Mouse (Mus musculus) heart, embryonic 16.5 days (tissue): ENCODE results near the gene Plekhh3. TPM values are rescaled to one million over a fixed set of nuclear protein-coding genes. Genes with fewer than 3 reads are reported as not detected.

Experiments
- ATAC-seq: fragments of 200-750 bp; cut with Nextera tagmentation; replicated peaks from 2 replicates; pipeline ENCODE4 v1.8.0; 2017; ENCODE audit warnings: moderate number of reproducible peaks; ENCODE audit not compliant: insufficient read depth, low FRiP score; ENCODE audit errors: extremely low read depth
- H3K27ac ChIP-seq: fragments of 300-500 bp; sonication (generic); 2 replicates; pipeline ENCODE4 v1.5.1; 2014; ENCODE audit warnings: mild to moderate bottlenecking, low read length, control low read depth, moderate library complexity
- H3K27me3 ChIP-seq: fragments of 300-500 bp; sonication (generic); 2 replicates; pipeline ENCODE4 v1.6.1; 2014; ENCODE audit warnings: low read length, mixed read lengths; ENCODE audit not compliant: control insufficient read depth, insufficient read depth
- H3K36me3 ChIP-seq: fragments of 300-500 bp; sonication (generic); 2 replicates; pipeline ENCODE4 v1.6.1; 2014; ENCODE audit not compliant: control insufficient read depth, insufficient read depth
- H3K4me1 ChIP-seq: fragments of 300-500 bp; sonication (generic); 2 replicates; pipeline ENCODE4 v1.6.1; 2014; ENCODE audit warnings: low read length, mixed read lengths; ENCODE audit not compliant: control insufficient read depth, insufficient read depth
- H3K4me2 ChIP-seq: fragments of 300-500 bp; sonication (generic); 2 replicates; pipeline ENCODE4 v1.6.1; 2014; ENCODE audit warnings: low read depth, mild to moderate bottlenecking, control low read depth, low read length
- H3K4me3 ChIP-seq: fragments of 300-500 bp; sonication (generic); 2 replicates; pipeline ENCODE4 v1.5.1; 2014; ENCODE audit warnings: mild to moderate bottlenecking, control low read depth, low read length
- H3K9ac ChIP-seq: fragments of 300-500 bp; sonication (generic); 2 replicates; pipeline ENCODE4 v1.6.1; 2014; ENCODE audit warnings: low read length, control low read depth
- H3K9me3 ChIP-seq: fragments of 300-500 bp; sonication (generic); replicated peaks from 2 replicates; pipeline ENCODE4 v1.6.1; 2016; ENCODE audit warnings: low read length; ENCODE audit not compliant: control insufficient read depth
- WGBS: fragments of 180-500 bp; shearing (Covaris S2); extraction: QIAGEN DNeasy Blood & Tissue Kit; methylation state at CpG from one replicate; pipeline ENCODE4 v1.1.7; 2014; 5-methylcytosine and 5-hydroxymethylcytosine counted together
- polyA plus RNA-seq: library from polyadenylated mRNA; unstranded; fragments of >200 nt; fragmentation: Nextera tagmentation; extraction: Ambion mirVana; gene quantifications from 2 replicates; pipeline ENCODE4 v1.2.1, GENCODE M21; 2015

Gene Plekhh3
- polyA plus RNA-seq, 1 experiment from 2014 or later, result 8.7 TPM

GRCm38 (mm10) chr11:101180846-101181740 lies 9.9 kb upstream of the Plekhh3 start:
- Histone ChIP-seq H3K36me3 (no peaks in the 10 kb centered on the region), H3K4me2 (no peak overlapping the region), H3K9me3 (no peaks in the 10 kb centered on the region), H3K27me3 (peaks cover 8% of the 10 kb centered on the region; the same call in 1 of the 2 replicates), H3K27ac (no peak overlapping the region), H3K4me3 (no peak overlapping the region), H3K9ac (no peak overlapping the region), H3K4me1 (peaks cover 7% of the 10 kb centered on the region)
- no peak for ATAC-seq
- WGBS, result 39% methylated on average over 10 of the region's 10 CpGs

- ATAC-seq, result no peak
- 67% methylated on average over 17 of the region's 17 CpGs for WGBS
- no peaks in the 10 kb centered on the region for H3K36me3 ChIP-seq
- no peak overlapping the region for H3K4me2 ChIP-seq
- H3K9me3 ChIP-seq, result no peaks in the 10 kb centered on the region
- H3K27ac ChIP-seq, result no peak overlapping the region
- no peak overlapping the region for H3K9ac ChIP-seq
- peaks cover 9% of the 10 kb centered on the region for H3K4me1 ChIP-seq
- H3K4me3 ChIP-seq, result no peak overlapping the region
- peaks cover 9% of the 10 kb centered on the region for H3K27me3 ChIP-seq
These were observed 9.1 kb upstream of the Plekhh3 start for GRCm38 (mm10) chr11:101180261-101180660.

- peaks cover 12% of the 10 kb centered on the region for H3K27me3 ChIP-seq
- no peaks in the 10 kb centered on the region for H3K36me3 ChIP-seq
- H3K27ac ChIP-seq, result no peak overlapping the region
- H3K9ac ChIP-seq, result no peak overlapping the region
- no peaks in the 10 kb centered on the region for H3K9me3 ChIP-seq
- 79% methylated on average over 15 of the region's 15 CpGs for WGBS
- no peak overlapping the region for H3K4me2 ChIP-seq
- H3K4me1 ChIP-seq, result peaks cover 19% of the 10 kb centered on the region
- H3K4me3 ChIP-seq, result no peak overlapping the region
- no peak for ATAC-seq
These were observed 8.2 kb upstream of the Plekhh3 start for GRCm38 (mm10) chr11:101179306-101179705.

DNA sequence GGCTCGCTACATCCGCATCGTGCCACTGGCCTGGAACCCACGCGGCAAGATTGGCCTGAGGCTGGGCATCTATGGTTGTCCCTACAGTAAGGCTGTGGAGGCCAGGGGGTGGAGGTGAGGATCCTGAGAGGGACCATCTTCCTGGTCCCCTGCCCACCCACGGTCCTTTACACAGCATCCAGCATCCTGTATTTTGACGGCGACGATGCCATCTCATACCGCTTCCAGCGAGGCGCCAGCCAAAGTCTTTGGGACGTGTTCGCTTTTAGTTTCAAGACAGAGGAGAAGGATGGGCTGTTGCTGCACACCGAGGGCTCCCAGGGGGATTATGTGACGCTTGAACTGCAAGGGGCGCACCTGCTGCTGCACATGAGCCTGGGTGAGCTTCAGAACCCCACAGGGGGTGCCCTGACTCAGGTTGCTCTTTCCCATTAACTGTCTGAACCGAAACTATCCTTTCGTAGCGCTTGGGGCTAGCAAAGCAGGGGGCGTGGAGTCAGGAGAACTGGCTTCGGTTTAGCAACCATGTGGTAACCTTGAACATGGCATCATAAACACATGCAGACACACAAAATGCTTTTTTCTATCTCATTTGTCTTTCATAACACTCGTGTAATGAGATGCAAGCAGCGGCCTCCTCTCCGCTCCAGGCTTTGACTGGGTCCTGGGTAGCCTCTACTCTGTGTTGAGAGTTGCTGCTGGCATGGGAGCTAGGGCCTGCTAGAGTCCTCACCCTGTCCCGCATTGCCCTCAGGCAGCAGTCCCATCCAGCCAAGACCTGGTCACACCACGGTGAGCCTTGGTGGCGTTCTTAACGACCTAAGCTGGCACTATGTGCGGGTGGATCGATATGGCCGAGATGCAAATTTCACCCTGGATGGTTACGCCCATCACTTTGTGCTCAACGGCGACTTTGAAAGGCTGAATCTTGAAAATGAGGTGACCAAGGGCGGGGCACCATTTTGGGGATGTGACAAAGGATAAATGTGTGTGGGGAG lies 7.2 kb upstream of the Plekhh3 start:
- no peaks in the 10 kb centered on the region for H3K36me3 ChIP-seq
- H3K27ac ChIP-seq, result no peak overlapping the region
- ATAC-seq, result no peak
- H3K9me3 ChIP-seq, result no peaks in the 10 kb centered on the region
- peaks cover 12% of the 10 kb centered on the region for H3K27me3 ChIP-seq
- 60% methylated on average over 36 of the region's 36 CpGs for WGBS
- H3K4me1 ChIP-seq, result peaks cover 27% of the 10 kb centered on the region
- H3K4me2 ChIP-seq, result no peak overlapping the region
- no peak overlapping the region for H3K4me3 ChIP-seq
- no peak overlapping the region for H3K9ac ChIP-seq

DNA sequence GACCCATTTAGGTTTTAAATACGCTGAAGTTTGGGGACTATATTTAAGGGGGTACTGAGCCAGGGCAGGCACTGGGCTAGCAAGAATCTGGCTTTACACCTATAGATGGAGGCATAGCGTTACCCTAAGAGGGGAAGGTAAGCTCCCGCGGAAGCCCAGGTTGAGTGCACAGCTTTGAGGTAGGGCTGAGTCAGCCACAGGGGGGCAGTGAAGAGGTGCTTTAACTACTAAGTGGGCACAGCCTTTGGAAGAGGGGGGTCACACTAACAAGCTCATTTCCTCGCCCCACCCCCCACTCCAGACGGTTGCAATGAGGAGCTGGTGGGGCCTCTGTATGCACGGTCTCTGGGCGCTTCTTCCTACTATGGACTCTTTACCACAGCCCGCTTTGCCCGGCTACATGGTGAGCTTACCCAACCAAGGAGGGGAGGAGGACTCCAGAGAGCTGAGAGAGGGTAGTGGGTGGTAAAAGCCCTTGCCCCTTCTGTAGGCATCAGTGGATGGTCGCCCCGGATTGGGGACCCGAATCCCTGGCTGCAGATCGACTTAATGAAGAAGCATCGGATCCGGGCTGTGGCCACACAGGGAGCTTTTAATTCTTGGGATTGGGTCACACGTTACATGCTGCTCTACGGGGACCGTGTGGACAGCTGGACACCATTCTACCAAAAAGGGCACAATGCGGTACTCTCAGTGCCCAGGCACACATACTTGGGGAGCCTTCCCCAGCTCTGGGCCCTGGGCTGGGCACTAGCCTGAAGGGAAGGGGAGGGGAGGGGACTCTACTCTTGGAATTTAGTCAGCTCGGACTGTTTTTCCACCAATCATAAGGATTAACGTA lies 6.0 kb upstream of the Plekhh3 start:
- no peak for ATAC-seq
- Histone ChIP-seq H3K27me3 (peaks cover 12% of the 10 kb centered on the region), H3K9ac (no peak overlapping the region), H3K27ac (no peak overlapping the region), H3K9me3 (no peaks in the 10 kb centered on the region), H3K4me1 (peaks cover 38% of the 10 kb centered on the region), H3K4me3 (peak overlapping the region; percentile 41; the same call in 1 of the 2 replicates), H3K4me2 (peak overlapping the region; percentile 83; the same call in 1 of the 2 replicates), H3K36me3 (no peaks in the 10 kb centered on the region)
- 37% methylated on average over 22 of the region's 22 CpGs for WGBS

GRCm38 (mm10) chr11:101176117-101176691 lies 5.1 kb upstream of the Plekhh3 start:
- ATAC-seq, result no peak
- no peak overlapping the region for H3K27ac ChIP-seq
- peak overlapping the region; percentile 83 for H3K4me2 ChIP-seq
- H3K4me1 ChIP-seq, result peaks cover 42% of the 10 kb centered on the region
- peak overlapping the region; percentile 41 for H3K4me3 ChIP-seq
- 1% methylated on average over 25 of the region's 25 CpGs for WGBS
- H3K36me3 ChIP-seq, result no peaks in the 10 kb centered on the region
- H3K9ac ChIP-seq, result peak overlapping the region; percentile 36
- peaks cover 12% of the 10 kb centered on the region for H3K27me3 ChIP-seq
- H3K9me3 ChIP-seq, result no peaks in the 10 kb centered on the region

DNA sequence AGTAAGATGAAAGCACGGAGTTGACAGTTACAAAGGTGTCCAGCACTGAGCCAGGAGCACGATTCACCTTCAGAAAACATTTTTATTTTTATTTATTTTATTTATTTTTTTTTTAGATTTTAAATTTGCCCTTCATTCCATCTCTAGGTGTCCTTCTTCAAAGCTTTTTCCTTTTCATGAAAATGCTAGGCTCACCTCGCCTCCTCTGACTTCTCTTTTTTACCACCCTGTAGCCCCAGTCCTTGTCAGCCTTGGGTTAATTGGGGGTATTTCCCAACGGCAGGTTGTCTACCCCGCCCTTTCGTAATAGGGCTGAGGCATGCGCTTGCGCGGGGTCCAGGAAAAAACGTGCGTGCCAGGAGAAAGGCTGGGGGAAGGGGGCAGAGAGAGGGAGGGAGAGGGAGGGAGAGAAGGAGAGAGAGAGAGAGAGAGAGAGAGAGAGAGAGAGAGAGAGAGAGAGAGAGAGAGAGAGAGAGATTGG lies 4.5 kb upstream of the Plekhh3 start:
- Histone ChIP-seq H3K4me2 (peak overlapping the region; percentile 83), H3K4me1 (peaks cover 42% of the 10 kb centered on the region), H3K4me3 (peak overlapping the region; percentile 41), H3K27ac (no peak overlapping the region), H3K36me3 (no peaks in the 10 kb centered on the region), H3K27me3 (peaks cover 12% of the 10 kb centered on the region), H3K9me3 (no peaks in the 10 kb centered on the region), H3K9ac (no peak overlapping the region; the same call in 1 of the 2 replicates)
- no peak for ATAC-seq
- 15% methylated on average over 11 of the region's 11 CpGs for WGBS
